Mouse (Mus musculus) neural tube, embryonic 15.5 days (tissue): ENCODE results near the gene Hba-a1. TPM values are rescaled to one million over a fixed set of nuclear protein-coding genes. Genes with fewer than 3 reads are reported as not detected.
"Not testable (repeated sequence)": the region's sequence is repeated elsewhere in the genome, so short reads cannot be mapped to it uniquely, and the experiment has no call there.

Experiments used
- ATAC-seq: fragments of 200-750 bp; cut with Nextera tagmentation; 2 replicates; pipeline ENCODE4 v1.8.0; 2017; ENCODE audit warnings: mild to moderate bottlenecking, moderate TSS enrichment, moderate library complexity; ENCODE audit not compliant: low FRiP score
- H3K27ac ChIP-seq: fragments of 300-500 bp; sonication (generic); replicated peaks from 2 replicates; pipeline ENCODE4 v1.5.1; 2015; ENCODE audit warnings: mild to moderate bottlenecking, inconsistent platforms
- H3K27me3 ChIP-seq: fragments of 300-500 bp; sonication (generic); replicated peaks from 2 replicates; pipeline ENCODE4 v1.6.1; 2015; ENCODE audit warnings: inconsistent platforms
- H3K36me3 ChIP-seq: fragments of 300-500 bp; sonication (generic); 2 replicates; pipeline ENCODE4 v1.6.1; 2015; ENCODE audit warnings: inconsistent platforms
- H3K4me1 ChIP-seq: fragments of 300-500 bp; sonication (generic); 2 replicates; pipeline ENCODE4 v1.6.1; 2015; ENCODE audit warnings: inconsistent platforms
- H3K4me2 ChIP-seq: fragments of 300-500 bp; sonication (generic); 2 replicates; pipeline ENCODE4 v1.6.1; 2015; ENCODE audit warnings: inconsistent platforms, mild to moderate bottlenecking, moderate library complexity
- H3K4me3 ChIP-seq: fragments of 300-500 bp; sonication (generic); replicated peaks from 2 replicates; pipeline ENCODE4 v1.5.1; 2015; ENCODE audit warnings: mild to moderate bottlenecking, inconsistent platforms
- H3K9ac ChIP-seq: fragments of 300-500 bp; sonication (generic); replicated peaks from 2 replicates; pipeline ENCODE4 v1.6.1; 2015; ENCODE audit warnings: mild to moderate bottlenecking, inconsistent platforms
- H3K9me3 ChIP-seq: fragments of 300-500 bp; sonication (generic); replicated peaks from 2 replicates; pipeline ENCODE4 v1.6.1; 2016; ENCODE audit warnings: inconsistent platforms
- WGBS: fragments of 180-500 bp; shearing (Covaris S2); methylation state at CpG from one replicate; pipeline ENCODE4 v1.1.7; 2015; ENCODE audit warnings: mixed read lengths; 5-methylcytosine and 5-hydroxymethylcytosine counted together
- polyA plus RNA-seq: library from polyadenylated mRNA; unstranded; fragments of >200 nt; fragmentation: Nextera tagmentation; extraction: Ambion mirVana; gene quantifications from 2 replicates; pipeline ENCODE4 v1.2.1, GENCODE M21; 2015

The Hba-a1 gene
- polyA plus RNA-seq, 1 experiment from 2014 or later: 2,622 TPM

GRCm38 (mm10) chr11:32299865-32300264 is 16.6 kb downstream of the Hba-a1 start, which contains the start of gene Hbq1a:
Gene Hbq1a (plus strand): TSS chr11:32300069.
- not testable (repeated sequence) for H3K27ac ChIP-seq, H3K9me3 ChIP-seq, H3K9ac ChIP-seq, H3K27me3 ChIP-seq, H3K36me3 ChIP-seq, H3K4me1 ChIP-seq
- H3K4me2 ChIP-seq: peak within 1 kb of the TSS; percentile 55
- peak within 1 kb of the TSS; percentile 32 for H3K4me3 ChIP-seq
- ATAC-seq: peak; percentile 75
- 8% methylated on average over 16 of the region's 16 CpGs for WGBS

- peak; percentile 36; the same call in 1 of the 2 replicates for ATAC-seq
Observed at GRCm38 (mm10) chr11:32300279-32301267, 17.3 kb downstream of the Hba-a1 start.

DNA sequence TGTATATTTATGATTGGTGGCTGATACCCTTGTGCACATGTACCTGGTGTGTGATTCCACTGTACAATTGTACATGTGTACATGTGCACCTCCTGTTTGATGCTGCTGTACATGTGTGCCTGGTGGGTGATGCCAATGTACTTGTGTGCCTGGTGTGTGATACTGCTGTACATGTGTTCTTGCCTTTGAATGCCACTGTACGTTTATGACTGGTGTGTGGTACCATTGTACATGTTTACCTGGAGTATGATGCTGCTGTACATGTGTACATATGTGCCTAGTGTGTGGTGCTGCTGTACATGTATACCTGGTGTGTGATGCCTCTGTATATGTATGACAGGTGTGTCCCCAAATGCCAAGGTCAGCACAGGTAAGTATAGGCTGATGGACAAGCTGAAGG is 18.2 kb downstream of the Hba-a1 start:
- no peak for ATAC-seq
- Histone ChIP-seq H3K4me2 (no peak overlapping the region), H3K9ac (no peak overlapping the region), H3K9me3 (no peaks in the 10 kb centered on the region), H3K4me1 (peaks cover 8% of the 10 kb centered on the region; the same call in 1 of the 2 replicates), H3K36me3 (no peaks in the 10 kb centered on the region), H3K4me3 (no peak overlapping the region), H3K27ac (no peak overlapping the region), H3K27me3 (peaks cover 9% of the 10 kb centered on the region; the same call in 1 of the 2 replicates)
- WGBS: 68% methylated on average over 1 of the region's 1 CpGs

More at GRCm38 (mm10) chr11:32300279-32301267, 17.3 kb downstream of the Hba-a1 start:
- no peak overlapping the region for H3K9ac ChIP-seq
- H3K4me1 ChIP-seq: peaks cover 8% of the 10 kb centered on the region; the same call in 1 of the 2 replicates
- H3K4me3 ChIP-seq: peak overlapping the region; percentile 32
- H3K27me3 ChIP-seq: peaks cover 9% of the 10 kb centered on the region; the same call in 1 of the 2 replicates
- H3K36me3 ChIP-seq: no peaks in the 10 kb centered on the region
- H3K4me2 ChIP-seq: peak overlapping the region; percentile 55
- H3K9me3 ChIP-seq: no peaks in the 10 kb centered on the region
- WGBS: 53% methylated on average over 15 of the region's 17 CpGs
- H3K27ac ChIP-seq: no peak overlapping the region

- Histone ChIP-seq H3K4me3 (no peak overlapping the region), H3K9ac (no peak overlapping the region), H3K4me2 (no peak overlapping the region), H3K9me3 (no peaks in the 10 kb centered on the region), H3K27me3 (peaks cover 9% of the 10 kb centered on the region; the same call in 1 of the 2 replicates), H3K36me3 (no peaks in the 10 kb centered on the region), H3K27ac (no peak overlapping the region), H3K4me1 (peaks cover 8% of the 10 kb centered on the region; the same call in 1 of the 2 replicates)
- 56% methylated on average over 2 of the region's 2 CpGs for WGBS
- no peak for ATAC-seq
Observed at GRCm38 (mm10) chr11:32302824-32303419, 19.6 kb downstream of the Hba-a1 start.

DNA sequence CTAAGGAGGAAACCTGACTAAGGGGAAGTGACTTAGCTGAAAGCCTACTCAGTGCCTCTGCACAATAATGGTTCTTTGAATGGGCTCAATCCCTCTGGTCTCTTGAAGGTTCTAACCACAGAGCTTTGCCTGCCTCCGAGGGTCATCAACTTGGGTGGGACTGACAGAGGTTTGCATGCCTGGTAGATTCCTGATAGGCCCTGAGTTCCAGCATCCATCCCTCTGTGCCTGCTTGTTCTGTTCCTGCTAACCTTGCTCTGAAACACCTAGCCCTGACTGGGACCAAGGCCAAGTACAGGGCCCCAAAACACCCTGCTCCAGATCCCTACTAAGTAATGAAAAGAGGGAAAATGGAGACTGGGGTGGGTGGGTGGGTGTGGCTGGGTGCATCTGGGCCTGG is 20.1 kb downstream of the Hba-a1 start:
- ATAC-seq: no peak
- peaks cover 9% of the 10 kb centered on the region; the same call in 1 of the 2 replicates for H3K27me3 ChIP-seq
- no peaks in the 10 kb centered on the region for H3K36me3 ChIP-seq
- H3K27ac ChIP-seq: no peak overlapping the region
- 89% methylated on average over 1 of the region's 1 CpGs for WGBS
- no peaks in the 10 kb centered on the region for H3K9me3 ChIP-seq
- no peak overlapping the region for H3K4me3 ChIP-seq
- H3K4me2 ChIP-seq: no peak overlapping the region
- no peak overlapping the region for H3K9ac ChIP-seq
- H3K4me1 ChIP-seq: peaks cover 8% of the 10 kb centered on the region; the same call in 1 of the 2 replicates

DNA sequence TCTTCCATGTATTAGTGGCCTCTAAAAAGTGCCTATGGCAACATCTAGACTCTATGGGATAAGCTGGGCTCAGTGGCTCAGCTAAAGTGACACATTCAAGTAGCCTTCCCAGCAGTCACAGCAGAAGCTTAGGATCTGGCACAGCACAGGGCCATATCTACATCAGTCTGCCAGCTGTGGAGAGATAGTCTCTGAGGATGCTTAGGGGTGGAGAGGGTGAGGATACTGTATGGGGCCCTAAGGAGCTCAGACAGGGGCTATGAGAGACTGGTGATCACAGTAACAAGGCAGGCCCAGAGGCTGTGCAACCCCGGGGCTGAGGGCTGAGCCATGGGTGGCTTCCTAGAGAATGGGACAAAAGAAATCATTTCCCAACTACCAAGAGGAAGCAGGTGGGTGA is 23.7 kb downstream of the Hba-a1 start:
- WGBS: 65% methylated on average over 1 of the region's 1 CpGs
- Histone ChIP-seq H3K27ac (no peak overlapping the region), H3K4me3 (no peak overlapping the region), H3K9me3 (no peaks in the 10 kb centered on the region), H3K27me3 (no peaks in the 10 kb centered on the region), H3K4me1 (peaks cover 8% of the 10 kb centered on the region; the same call in 1 of the 2 replicates), H3K36me3 (no peaks in the 10 kb centered on the region), H3K4me2 (no peak overlapping the region), H3K9ac (no peak overlapping the region)
- no peak for ATAC-seq

DNA sequence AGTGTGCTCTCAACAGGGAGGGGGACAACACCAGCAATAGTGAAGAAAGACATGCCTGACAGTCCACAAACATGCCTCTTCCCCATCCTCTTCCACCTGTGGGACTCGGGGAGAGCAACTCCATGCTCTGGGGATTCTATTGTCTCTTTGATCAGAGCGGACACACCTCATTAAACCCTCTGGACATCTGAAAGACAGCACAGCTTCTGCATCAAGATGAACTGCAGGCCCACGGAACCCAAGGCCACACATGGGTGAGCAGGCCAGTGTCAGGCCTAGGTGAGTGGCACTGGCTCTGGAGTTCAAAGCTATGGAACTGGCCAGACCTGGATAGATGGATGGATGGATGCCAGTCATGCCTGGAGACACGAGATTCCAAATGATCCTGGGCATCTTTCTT is 26.1 kb downstream of the Hba-a1 start:
- 41% methylated on average over 4 of the region's 4 CpGs for WGBS
- Histone ChIP-seq H3K27me3 (no peaks in the 10 kb centered on the region), H3K4me3 (no peak overlapping the region), H3K4me1 (no peaks in the 10 kb centered on the region), H3K9ac (no peak overlapping the region), H3K36me3 (no peaks in the 10 kb centered on the region), H3K9me3 (no peaks in the 10 kb centered on the region), H3K27ac (no peak overlapping the region), H3K4me2 (no peak overlapping the region)
- no peak for ATAC-seq

DNA sequence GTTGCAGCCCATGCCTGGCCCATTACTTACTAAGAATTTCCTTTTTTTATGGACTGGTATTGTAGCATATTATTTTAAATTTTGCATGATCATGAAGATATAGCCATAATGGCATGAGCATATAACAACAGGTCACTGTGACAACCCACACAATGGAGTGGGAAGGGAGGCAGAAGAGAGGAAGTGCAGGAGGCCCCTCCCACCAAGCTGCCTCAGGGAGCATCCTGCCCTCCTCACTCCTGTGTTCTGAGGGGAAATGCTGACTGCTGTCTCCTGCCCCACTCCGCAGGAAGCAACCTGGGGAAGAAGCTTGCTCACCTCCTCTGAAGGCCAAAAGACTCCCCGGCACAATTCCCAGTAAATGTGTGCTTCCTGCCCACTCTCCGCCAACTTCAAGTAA is 26.6 kb downstream of the Hba-a1 start:
- no peak overlapping the region for H3K4me2 ChIP-seq
- H3K27ac ChIP-seq: no peak overlapping the region
- 86% methylated on average over 3 of the region's 3 CpGs for WGBS
- H3K4me3 ChIP-seq: no peak overlapping the region
- H3K9ac ChIP-seq: no peak overlapping the region
- no peaks in the 10 kb centered on the region for H3K4me1 ChIP-seq
- H3K9me3 ChIP-seq: no peaks in the 10 kb centered on the region
- H3K36me3 ChIP-seq: no peaks in the 10 kb centered on the region
- ATAC-seq: no peak
- H3K27me3 ChIP-seq: no peaks in the 10 kb centered on the region

GRCm38 (mm10) chr11:32316009-32316408 is 32.7 kb downstream of the Hba-a1 start:
- H3K4me3 ChIP-seq: no peak overlapping the region
- H3K36me3 ChIP-seq: no peaks in the 10 kb centered on the region
- H3K4me1 ChIP-seq: no peaks in the 10 kb centered on the region
- WGBS: 93% methylated on average over 3 of the region's 3 CpGs
- no peak for ATAC-seq
- H3K9me3 ChIP-seq: no peaks in the 10 kb centered on the region
- no peak overlapping the region for H3K27ac ChIP-seq
- H3K4me2 ChIP-seq: no peak overlapping the region
- no peaks in the 10 kb centered on the region for H3K27me3 ChIP-seq
- H3K9ac ChIP-seq: no peak overlapping the region

DNA sequence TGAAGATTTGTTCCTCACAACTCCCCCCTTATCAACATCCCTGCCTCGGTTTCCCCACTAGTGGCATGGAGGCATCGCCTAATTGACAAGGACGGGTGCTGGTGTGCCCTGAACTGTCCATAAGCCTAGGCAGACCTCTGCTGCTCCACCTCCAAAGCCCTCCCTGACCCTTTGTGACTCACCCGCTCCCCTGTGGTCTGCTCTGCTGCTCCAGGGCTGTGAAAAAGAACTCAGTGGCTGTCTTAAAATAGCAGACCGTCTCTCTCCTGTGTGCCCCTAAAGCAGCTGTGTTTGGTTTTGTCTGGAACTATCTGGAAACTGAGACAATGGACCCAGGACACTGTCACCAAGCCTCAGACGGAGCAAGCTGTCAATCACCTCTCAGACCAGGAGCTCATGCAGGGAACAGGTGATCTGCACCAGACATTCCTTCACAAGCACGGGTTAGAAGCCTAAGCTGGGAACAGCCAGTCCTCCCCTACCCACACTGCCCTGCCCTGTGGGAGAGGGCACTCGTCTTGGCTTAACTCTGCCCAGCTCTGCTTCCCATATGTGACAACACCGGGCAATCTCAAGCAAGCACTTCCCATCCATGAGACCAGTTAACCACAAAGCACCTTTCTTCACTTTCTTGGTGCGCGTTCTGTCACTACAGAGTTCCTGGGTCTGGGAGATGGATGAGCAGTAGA is 37.3 kb downstream of the Hba-a1 start:
- H3K4me1 ChIP-seq: 0 out of 2 replicates have a peak, but pooled peaks cover 3% of the 10 kb centered on the region
- H3K36me3 ChIP-seq: no peaks in the 10 kb centered on the region
- no peaks in the 10 kb centered on the region for H3K9me3 ChIP-seq
- no peak overlapping the region for H3K4me3 ChIP-seq
- H3K9ac ChIP-seq: no peak overlapping the region
- WGBS: 70% methylated on average over 11 of the region's 11 CpGs
- no peak overlapping the region for H3K27ac ChIP-seq
- ATAC-seq: no peak
- no peaks in the 10 kb centered on the region for H3K27me3 ChIP-seq
- H3K4me2 ChIP-seq: no peak overlapping the region

GRCm38 (mm10) chr11:32321196-32321565 is 37.9 kb downstream of the Hba-a1 start:
- no peaks in the 10 kb centered on the region for H3K27me3 ChIP-seq
- 45% methylated on average over 8 of the region's 8 CpGs for WGBS

More at GRCm38 (mm10) chr11:32321196-32321565, 37.9 kb downstream of the Hba-a1 start:
- no peak overlapping the region for H3K4me3 ChIP-seq
- ATAC-seq: no peak
- no peak overlapping the region for H3K4me2 ChIP-seq
- no peak overlapping the region for H3K9ac ChIP-seq
- H3K4me1 ChIP-seq: 0 out of 2 replicates have a peak, but pooled peaks cover 3% of the 10 kb centered on the region
- no peak overlapping the region for H3K27ac ChIP-seq
- H3K9me3 ChIP-seq: no peaks in the 10 kb centered on the region
- H3K36me3 ChIP-seq: no peaks in the 10 kb centered on the region
